In genomic region chr2:154659531-154660074, GRCm38 (mm10) we compare ENCODE assay signal across 9 mouse cellular contexts. TPM values are rescaled to one million over a fixed set of nuclear protein-coding genes. Genes with fewer than 3 reads are reported as not detected.
DNase-seq lines count a peak whose midpoint lies in the region; ATAC-seq and TF ChIP-seq lines count a peak whose summit lies in the region.
"Had no signal": no experiment of that assay in that cellular context is flagged by ENCODE, and none has a peak within 500 bp of the region (broad histone marks: within the 10 kb centered on the region; RNA-seq: fewer than 3 reads in every experiment).

No protein-coding gene starts in this region.

- peaks cover 14% of the 10 kb centered on the region; the same call in 1 of the 2 replicates for H3K36me3 ChIP-seq in heart, postnatal 0 days (replicated peaks; ENCODE audit: control insufficient read depth, insufficient read depth, low read length)
- H3K36me3 ChIP-seq in ES-E14 (ENCODE audit: control insufficient read depth, insufficient read depth, low read length, poor library complexity, severe bottlenecking) (peaks cover 10% of the 10 kb centered on the region), macrophage (ENCODE audit: inconsistent target) (peaks cover 22% of the 10 kb centered on the region; the same call in 1 of the 2 replicates)
- H3K36me3 ChIP-seq in forebrain, embryonic 16.5 days (ENCODE audit: control insufficient read depth, insufficient read depth): peaks cover 5% of the 10 kb centered on the region; the same call in 1 of the 2 replicates

- ATAC-seq in heart, postnatal 0 days (ENCODE audit: insufficient read depth, low read depth): no peak
- no peak for ATAC-seq in forebrain, embryonic 16.5 days

- peaks cover 19% of the 10 kb centered on the region for H3K4me1 ChIP-seq in heart, postnatal 0 days (ENCODE audit: control insufficient read depth, insufficient read depth)
- H3K4me1 ChIP-seq in ES-E14 (ENCODE audit: control insufficient read depth in 2 of 2, insufficient read depth in 2 of 2, low read length in 2 of 2, poor library complexity in 1 of 2): peaks cover 7 to 11% of the 10 kb centered on the region in 2 experiments; a peak in 3 of 4 replicates
- peaks cover 23% of the 10 kb centered on the region for H3K4me1 ChIP-seq in forebrain, embryonic 16.5 days (replicated peaks; ENCODE audit: control insufficient read depth, insufficient read depth, low read length)

- peaks cover 76% of the 10 kb centered on the region for H3K79me2 ChIP-seq in macrophage (ENCODE audit: inconsistent target)

- TF ChIP-seq CTCF in heart, postnatal 0 days (IDR thresholded peaks at IDR 0.05; ENCODE audit: low read depth): no peak

- DNase-seq in heart, postnatal 0 days (ENCODE audit: low spot score): no peak
- no peak for DNase-seq in heart, postnatal 4 days
- no peak for DNase-seq in ES-E14 (ENCODE audit: low read depth, low spot score)
- DNase-seq in cerebellum, postnatal 25 days: no peak
- no peak for DNase-seq in left cerebral cortex, adult 9 months (ENCODE audit: low spot score in 2 of 2)
- DNase-seq in left cerebral cortex, adult 11 months (ENCODE audit: low spot score): no peak
- DNase-seq: thymus, postnatal 36 days had no signal

- no peaks in the 10 kb centered on the region for H3K9me3 ChIP-seq in heart, postnatal 0 days (replicated peaks; ENCODE audit: control insufficient read depth, low read length)
- H3K9me3 ChIP-seq in ES-E14 (ENCODE audit: control insufficient read depth, insufficient read depth, low read depth, low read length): no peaks in the 10 kb centered on the region
- H3K9me3 ChIP-seq in forebrain, embryonic 16.5 days (ENCODE audit: control insufficient read depth, low read length): no peaks in the 10 kb centered on the region

- WGBS in heart, postnatal 0 days: 75% methylated on average over 3 of the region's 5 CpGs
- 93% methylated on average over 3 of the region's 5 CpGs for WGBS in forebrain, embryonic 16.5 days
- WGBS in macrophage (ENCODE audit: missing documents): 10% methylated on average over 2 of the region's 5 CpGs

- no peaks in the 10 kb centered on the region for H3K27me3 ChIP-seq in heart, postnatal 0 days (ENCODE audit: control insufficient read depth, insufficient read depth, low read length)
- H3K27me3 ChIP-seq in forebrain, embryonic 16.5 days (replicated peaks; ENCODE audit: control insufficient read depth, insufficient read depth, low read length): no peaks in the 10 kb centered on the region

- peak overlapping the region; percentile 95; the same call in 1 of the 2 replicates for H3K9ac ChIP-seq in heart, postnatal 0 days (replicated peaks; ENCODE audit: low read depth, low read length)
- H3K9ac ChIP-seq in ES-E14 (ENCODE audit: insufficient read depth, low read depth, low read length, poor library complexity, severe bottlenecking): no peak overlapping the region
- H3K9ac ChIP-seq in forebrain, embryonic 16.5 days (replicated peaks; ENCODE audit: low read depth, low read length): no peak overlapping the region

- peak overlapping the region; percentile 94 for H3K27ac ChIP-seq in heart, postnatal 0 days (ENCODE audit: low read depth)
- H3K27ac ChIP-seq in ES-E14 (ENCODE audit: insufficient read depth, low read depth, low read length, poor library complexity, severe bottlenecking) (no peak overlapping the region), macrophage (peak overlapping the region; percentile 95; the same call in 1 of the 2 replicates)
- no peak overlapping the region for H3K27ac ChIP-seq in forebrain, embryonic 16.5 days (ENCODE audit: low read length)

- TF ChIP-seq EP300 in heart, postnatal 0 days (IDR thresholded peaks at IDR 0.05; ENCODE audit: low read depth): no peak

- in situ Hi-C loops in ES-E14 (cut with MboI; ENCODE audit: low sequenced_read_pairs in 2 of 2, unreplicated experiment in 2 of 2): no loop called here

- peak overlapping the region; percentile 10 for H3K4me3 ChIP-seq in heart, postnatal 0 days (ENCODE audit: low read depth, low read length)
- H3K4me3 ChIP-seq in ES-E14 (ENCODE audit: insufficient read depth in 1 of 2, low read depth in 1 of 2, low read length in 2 of 2, poor library complexity in 1 of 2, severe bottlenecking in 1 of 2): no peak overlapping the region
- H3K4me3 ChIP-seq in forebrain, embryonic 16.5 days (replicated peaks; ENCODE audit: low read length): no peak overlapping the region
- peak overlapping the region; percentile 98; the same call in 1 of the 2 replicates for H3K4me3 ChIP-seq in macrophage (ENCODE audit: inconsistent target)

- peak overlapping the region; percentile 94 for H3K4me2 ChIP-seq in heart, postnatal 0 days (ENCODE audit: low read depth, low read length)
- H3K4me2 ChIP-seq in forebrain, embryonic 16.5 days (ENCODE audit: low read length): peak overlapping the region; percentile 71

TF ChIP-seq in ES-E14, 5 proteins besides CTCF, POLR2A, EP300 and RAD21:
- TF ChIP-seq HCFC1 (IDR thresholded peaks at IDR 0.05; ENCODE audit: borderline replicate concordance, insufficient read depth, low read length): no peak
- peak; percentile 62; the same call in 1 of the 2 replicates for TF ChIP-seq ZNF384 (IDR thresholded peaks at IDR 0.05; ENCODE audit: low read depth, low read length)
- no peak for TF ChIP-seq CHD2 (IDR thresholded peaks at IDR 0.05; ENCODE audit: low read depth, low read length)
- no peak for TF ChIP-seq MAFK (IDR thresholded peaks at IDR 0.05; ENCODE audit: insufficient read depth, low read depth, low read length)

RNA-seq across cellular contexts. Expression of gene Chmp4b, which starts 8.1 kb away (rescaled TPM):
- total RNA-seq in heart, postnatal 0 days (2014; rRNA removed; ENCODE audit: low replicate concordance): 75.6 and 80.7 TPM in 2 replicates
- 20.1 and 23.5 TPM in 2 replicates for polyA plus RNA-seq in heart, postnatal 0 days (2015; fragmentation: Nextera tagmentation; extraction: Ambion mirVana)
- total RNA-seq in heart, postnatal 4 days (2021): 100 to 1,000 TPM; 133 to 134 TPM
- total RNA-seq in ES-E14 (2012; rRNA removed): 60.4 and 94.3 TPM in 2 replicates
- polyA plus RNA-seq in forebrain, embryonic 16.5 days (2015; fragmentation: Nextera tagmentation; extraction: Ambion mirVana): 18.5 and 19.5 TPM in 2 replicates
- total RNA-seq in macrophage (2018; cell fraction: chromatin; rRNA removed): 100 to 1,000 TPM in 8 of 26 experiments, 10 to 100 TPM in 18; 42.4 to 191 (median 87.5) TPM
- 100 to 1,000 TPM; 304 to 534 (median 451) TPM for total RNA-seq in macrophage (2018; cell fraction: cytosol; rRNA removed)
- 100 to 1,000 TPM in 24 of 26 experiments, 10 to 100 TPM in 2; 82.1 to 276 (median 202) TPM for total RNA-seq in macrophage (2018; cell fraction: nucleus; rRNA removed)
- 337 to 461 TPM (median 343 TPM) in 3 replicates for polyA plus RNA-seq in macrophage (2018)

RNA-seq across cellular contexts. Expression of gene 4930519P11Rik, which starts 46.4 kb away (rescaled TPM):
- not detected in 2 replicates for total RNA-seq in heart, postnatal 0 days (2014; rRNA removed; ENCODE audit: low replicate concordance)
- polyA plus RNA-seq in heart, postnatal 0 days (2015; fragmentation: Nextera tagmentation; extraction: Ambion mirVana): not detected in 2 replicates
- total RNA-seq in heart, postnatal 4 days (2021): not detected
- 0.67 TPM in 1 of 2 replicates, not detected in the other for total RNA-seq in ES-E14 (2012; rRNA removed)
- not detected in 2 replicates for polyA plus RNA-seq in forebrain, embryonic 16.5 days (2015; fragmentation: Nextera tagmentation; extraction: Ambion mirVana)
- total RNA-seq in macrophage (2018; cell fraction: chromatin; rRNA removed): not detected
- not detected for total RNA-seq in macrophage (2018; cell fraction: cytosol; rRNA removed)
- total RNA-seq in macrophage (2018; cell fraction: nucleus; rRNA removed): not detected
- polyA plus RNA-seq in macrophage (2018): not detected in 3 replicates

RNA-seq across cellular contexts. Expression of gene Zfp341, which starts 46.5 kb away (rescaled TPM):
- total RNA-seq in heart, postnatal 0 days (2014; rRNA removed; ENCODE audit: low replicate concordance): 1.1 and 4.4 TPM in 2 replicates
- 0.40 and 0.54 TPM in 2 replicates for polyA plus RNA-seq in heart, postnatal 0 days (2015; fragmentation: Nextera tagmentation; extraction: Ambion mirVana)
- 1 to 10 TPM; 2.4 TPM for total RNA-seq in heart, postnatal 4 days (2021)
- 3.2 and 4.0 TPM in 2 replicates for total RNA-seq in ES-E14 (2012; rRNA removed)
- polyA plus RNA-seq in forebrain, embryonic 16.5 days (2015; fragmentation: Nextera tagmentation; extraction: Ambion mirVana): 2.6 and 3.3 TPM in 2 replicates
- 1 to 10 TPM in 21 of 26 experiments, under 1 TPM in 5; 0.65 to 4.3 (median 2.9) TPM for total RNA-seq in macrophage (2018; cell fraction: chromatin; rRNA removed)
- 1 to 10 TPM in 20 of 26 experiments, under 1 TPM in 6; 0.56 to 1.9 (median 1.5) TPM for total RNA-seq in macrophage (2018; cell fraction: cytosol; rRNA removed)
- total RNA-seq in macrophage (2018; cell fraction: nucleus; rRNA removed): 1 to 10 TPM in 23 of 26 experiments, under 1 TPM in 3; 0.67 to 4.0 (median 2.2) TPM
- 1.6 to 1.9 TPM (median 1.8 TPM) in 3 replicates for polyA plus RNA-seq in macrophage (2018)

RNA-seq across cellular contexts. Expression of gene Pxmp4, which starts 56.1 kb away (rescaled TPM):
- total RNA-seq in heart, postnatal 0 days (2014; rRNA removed; ENCODE audit: low replicate concordance): 29.4 and 97.5 TPM in 2 replicates
- polyA plus RNA-seq in heart, postnatal 0 days (2015; fragmentation: Nextera tagmentation; extraction: Ambion mirVana): 40.0 and 42.7 TPM in 2 replicates
- total RNA-seq in heart, postnatal 4 days (2021): 10 to 100 TPM; 14.5 to 20.4 TPM
- 8.6 and 10.5 TPM in 2 replicates for total RNA-seq in ES-E14 (2012; rRNA removed)
- 12.0 and 14.8 TPM in 2 replicates for polyA plus RNA-seq in forebrain, embryonic 16.5 days (2015; fragmentation: Nextera tagmentation; extraction: Ambion mirVana)
- total RNA-seq in macrophage (2018; cell fraction: chromatin; rRNA removed): 10 to 100 TPM in 2 of 26 experiments, 1 to 10 TPM in 18, under 1 TPM in 4, not detected in 2; 0.25 to 13.3 (median 2.5) TPM
- total RNA-seq in macrophage (2018; cell fraction: cytosol; rRNA removed): 10 to 100 TPM in 11 of 26 experiments, 1 to 10 TPM in 15; 5.3 to 15.6 (median 9.6) TPM
- total RNA-seq in macrophage (2018; cell fraction: nucleus; rRNA removed): 10 to 100 TPM in 1 of 26 experiments, 1 to 10 TPM in 24, under 1 TPM in 1; 0.79 to 10.3 (median 3.3) TPM
- 9.5 to 12.3 TPM (median 11.9 TPM) in 3 replicates for polyA plus RNA-seq in macrophage (2018)

Comparison
In these comparisons a context has a peak if more than half of its experiments do, and no peak if none do; other contexts are left out.
1. H3K27ac ChIP-seq: peak in heart, postnatal 0 days (single experiment) and macrophage (single experiment); none in ES-E14 (single experiment) and forebrain, embryonic 16.5 days (single experiment).
2. H3K4me3 ChIP-seq: peak in heart, postnatal 0 days (single experiment) and macrophage (single experiment); none in ES-E14 (0 of 2) and forebrain, embryonic 16.5 days (single experiment).